Mouse (Mus musculus) kidney, embryonic 14.5 days (tissue): ENCODE data around the gene Sectm1b. TPM values are rescaled to one million over a fixed set of nuclear protein-coding genes. Genes with fewer than 3 reads are reported as not detected.

Source experiments
- ATAC-seq: fragments of 200-750 bp; cut with Nextera tagmentation; 2 replicates; pipeline ENCODE4 v1.8.0; 2017; ENCODE audit warnings: moderate number of reproducible peaks, mild to moderate bottlenecking, moderate TSS enrichment, moderate library complexity; ENCODE audit not compliant: low FRiP score, low TSS enrichment
- H3K27ac ChIP-seq: fragments of 300-500 bp; sonication (generic); 2 replicates; pipeline ENCODE4 v1.5.1; 2014; ENCODE audit warnings: low read depth, mild to moderate bottlenecking, low read length, moderate library complexity, mixed read lengths
- H3K27me3 ChIP-seq: fragments of 300-500 bp; sonication (generic); 2 replicates; pipeline ENCODE4 v1.6.1; 2014; ENCODE audit warnings: mild to moderate bottlenecking, low read length; ENCODE audit not compliant: control insufficient read depth, insufficient read depth
- H3K36me3 ChIP-seq: fragments of 300-500 bp; sonication (generic); 2 replicates; pipeline ENCODE4 v1.6.1; 2014; ENCODE audit warnings: low read length, mixed read lengths; ENCODE audit not compliant: control insufficient read depth, insufficient read depth
- H3K4me1 ChIP-seq: fragments of 300-500 bp; sonication (generic); 2 replicates; pipeline ENCODE4 v1.6.1; 2014; ENCODE audit warnings: low read length, mixed read lengths; ENCODE audit not compliant: control insufficient read depth, insufficient read depth
- H3K4me2 ChIP-seq: fragments of 300-500 bp; sonication (generic); replicated peaks from 2 replicates; pipeline ENCODE4 v1.6.1; 2014; ENCODE audit warnings: low read depth, mild to moderate bottlenecking, low read length
- H3K4me3 ChIP-seq: fragments of 300-500 bp; sonication (generic); 2 replicates; pipeline ENCODE4 v1.5.1; 2014; ENCODE audit warnings: mild to moderate bottlenecking, low read length
- H3K9ac ChIP-seq: fragments of 300-500 bp; sonication (generic); 2 replicates; pipeline ENCODE4 v1.6.1; 2014; ENCODE audit warnings: low read depth, mild to moderate bottlenecking, low read length, moderate library complexity
- H3K9me3 ChIP-seq: fragments of 300-500 bp; sonication (generic); 2 replicates; pipeline ENCODE4 v1.6.1; 2016; ENCODE audit warnings: low read length; ENCODE audit not compliant: control insufficient read depth
- WGBS: fragments of 180-500 bp; shearing (Covaris S2); extraction: QIAGEN DNeasy Blood & Tissue Kit; methylation state at CpG from one replicate; pipeline ENCODE4 v1.1.7; 2014; 5-methylcytosine and 5-hydroxymethylcytosine counted together
- polyA plus RNA-seq: library from polyadenylated mRNA; unstranded; fragments of >200 nt; fragmentation: Nextera tagmentation; extraction: Ambion mirVana; gene quantifications from 2 replicates; pipeline ENCODE4 v1.2.1, GENCODE M21; 2014

The Sectm1b gene
- polyA plus RNA-seq, 1 experiment from 2014 or later = not detected

DNA sequence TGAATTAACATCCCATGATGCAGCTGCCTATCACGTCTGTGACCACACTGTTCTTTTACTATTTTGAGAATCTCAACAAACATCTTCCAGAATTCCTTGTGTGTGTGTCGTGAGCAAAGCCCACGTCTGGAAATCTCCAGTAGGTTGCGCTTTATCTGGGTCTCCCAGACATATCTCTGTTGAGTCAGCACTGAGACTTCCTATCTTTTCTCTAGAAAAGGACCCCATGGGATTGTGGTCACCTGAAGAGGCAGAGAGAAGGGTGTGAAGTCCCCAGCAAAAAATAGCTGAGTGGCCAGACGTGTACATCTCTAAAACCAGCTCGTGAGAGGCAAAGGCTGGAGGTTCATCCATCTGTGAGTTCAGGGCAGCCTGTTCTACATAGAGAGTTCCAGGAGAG, 39.2 kb downstream of the Sectm1b start:
- H3K4me2 ChIP-seq = no peak overlapping the region
- H3K27me3 ChIP-seq = no peaks in the 10 kb centered on the region
- no peaks in the 10 kb centered on the region for H3K36me3 ChIP-seq
- no peak overlapping the region for H3K4me3 ChIP-seq
- no peaks in the 10 kb centered on the region for H3K4me1 ChIP-seq
- no peak overlapping the region for H3K9ac ChIP-seq
- H3K9me3 ChIP-seq = no peaks in the 10 kb centered on the region
- WGBS = 77% methylated on average over 6 of the region's 6 CpGs
- no peak overlapping the region for H3K27ac ChIP-seq
- ATAC-seq = no peak

DNA sequence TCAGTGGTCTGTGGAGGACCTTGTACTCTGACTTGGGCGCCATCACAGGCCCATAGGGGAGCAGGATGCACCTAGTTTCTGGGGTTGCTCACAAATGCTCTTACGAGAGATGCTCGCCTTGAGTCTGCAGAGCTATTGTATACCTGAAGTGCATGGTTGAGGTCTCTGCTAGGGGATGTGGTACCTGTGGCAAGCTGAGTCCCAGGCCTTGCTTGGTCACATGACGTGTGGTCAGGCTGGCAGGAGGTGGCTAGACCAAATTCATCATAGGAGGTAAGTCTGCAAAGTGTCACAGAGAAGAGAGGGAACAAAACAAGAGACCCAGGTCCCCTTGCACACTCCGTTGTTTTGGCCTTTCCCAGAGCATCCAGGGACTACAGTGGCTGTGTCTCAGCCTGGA, 43.9 kb downstream of the Sectm1b start:
- 80% methylated on average over 5 of the region's 5 CpGs for WGBS

DNA sequence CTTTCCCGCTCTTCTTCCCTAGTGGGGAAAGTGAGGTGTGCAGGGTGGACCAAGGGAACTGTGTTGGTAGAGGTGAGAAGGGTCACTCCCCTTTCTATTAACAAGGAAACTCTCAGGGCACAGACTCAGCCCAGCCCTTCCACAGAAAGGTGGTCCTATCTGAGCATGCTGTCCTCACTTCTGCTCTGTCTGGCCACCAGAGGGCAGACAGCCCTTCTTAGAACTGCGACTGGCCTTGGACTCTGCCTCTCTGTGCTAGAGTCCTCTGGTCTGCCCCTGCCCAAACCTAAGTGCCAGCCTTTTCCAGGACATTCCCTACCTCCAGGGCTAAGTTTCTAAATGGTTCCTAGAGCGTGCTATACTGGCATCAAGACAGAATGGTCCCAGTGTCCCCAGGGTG, 45.7 kb downstream of the Sectm1b start:
- ATAC-seq = peak; percentile 83
- Histone ChIP-seq H3K27ac (no peak overlapping the region), H3K4me2 (no peak overlapping the region), H3K4me3 (no peak overlapping the region), H3K4me1 (no peaks in the 10 kb centered on the region), H3K27me3 (no peaks in the 10 kb centered on the region), H3K9ac (no peak overlapping the region), H3K9me3 (no peaks in the 10 kb centered on the region), H3K36me3 (no peaks in the 10 kb centered on the region)
- WGBS = 31% methylated on average over 3 of the region's 3 CpGs

More for the DNA sequence above, 43.9 kb downstream of the Sectm1b start:
- Histone ChIP-seq H3K9ac (no peak overlapping the region), H3K36me3 (no peaks in the 10 kb centered on the region), H3K4me1 (no peaks in the 10 kb centered on the region), H3K27ac (no peak overlapping the region), H3K4me3 (no peak overlapping the region), H3K9me3 (no peaks in the 10 kb centered on the region), H3K27me3 (no peaks in the 10 kb centered on the region), H3K4me2 (no peak overlapping the region)
- ATAC-seq = no peak

DNA sequence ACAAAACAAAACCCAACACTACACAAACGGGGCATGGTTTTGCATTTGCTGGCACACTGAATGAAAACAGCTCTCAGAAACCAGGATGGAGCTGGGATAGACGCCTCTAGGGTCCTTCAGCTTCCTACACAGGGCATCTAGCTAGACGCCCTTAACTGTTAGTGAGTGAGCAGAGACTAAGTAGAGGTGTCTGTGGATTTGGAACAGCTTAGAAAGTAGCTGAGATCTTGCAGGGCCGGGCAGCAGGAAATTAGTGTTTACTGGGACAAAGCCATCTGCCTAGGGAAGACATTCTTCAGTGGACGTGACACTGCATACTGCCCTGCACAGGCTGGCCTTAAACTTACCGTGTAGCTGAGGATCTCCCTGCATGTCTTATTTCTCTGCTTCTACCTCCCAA, 47.9 kb downstream of the Sectm1b start:
- WGBS = 59% methylated on average over 6 of the region's 6 CpGs
- H3K9me3 ChIP-seq = no peaks in the 10 kb centered on the region

DNA sequence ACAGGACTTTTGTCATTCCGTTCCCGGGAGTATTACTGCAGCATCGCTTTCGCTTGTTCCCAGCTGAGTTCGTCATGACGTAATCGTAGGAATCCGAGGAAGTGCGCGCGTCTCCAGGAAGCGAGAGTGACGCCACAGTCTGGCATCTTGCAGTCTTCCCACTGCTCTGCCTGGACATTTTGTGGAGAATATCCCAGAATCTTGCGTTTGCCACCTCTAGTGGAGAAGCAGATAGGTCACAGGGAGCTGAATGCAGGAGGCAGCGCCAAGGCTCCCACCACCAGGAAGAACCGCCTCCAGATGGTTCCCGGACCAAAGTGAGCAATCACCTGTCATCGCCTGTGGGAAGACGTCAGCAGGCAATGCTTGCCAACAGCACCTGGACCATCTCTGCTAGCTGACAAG, 48.5 kb downstream of the Sectm1b start:
- 57% methylated on average over 19 of the region's 19 CpGs for WGBS
- no peak for ATAC-seq
- H3K27me3 ChIP-seq = no peaks in the 10 kb centered on the region
- no peaks in the 10 kb centered on the region for H3K9me3 ChIP-seq
- no peak overlapping the region for H3K27ac ChIP-seq
- no peak overlapping the region for H3K9ac ChIP-seq
- H3K4me3 ChIP-seq = no peak overlapping the region
- no peaks in the 10 kb centered on the region for H3K36me3 ChIP-seq
- peak overlapping the region; percentile 15; the same call in 1 of the 2 replicates for H3K4me2 ChIP-seq
- no peaks in the 10 kb centered on the region for H3K4me1 ChIP-seq

More for the DNA sequence above, 47.9 kb downstream of the Sectm1b start:
- Histone ChIP-seq H3K4me2 (no peak overlapping the region), H3K27ac (no peak overlapping the region), H3K9ac (no peak overlapping the region), H3K4me1 (no peaks in the 10 kb centered on the region), H3K36me3 (no peaks in the 10 kb centered on the region), H3K4me3 (no peak overlapping the region), H3K27me3 (no peaks in the 10 kb centered on the region)
- no peak for ATAC-seq

DNA sequence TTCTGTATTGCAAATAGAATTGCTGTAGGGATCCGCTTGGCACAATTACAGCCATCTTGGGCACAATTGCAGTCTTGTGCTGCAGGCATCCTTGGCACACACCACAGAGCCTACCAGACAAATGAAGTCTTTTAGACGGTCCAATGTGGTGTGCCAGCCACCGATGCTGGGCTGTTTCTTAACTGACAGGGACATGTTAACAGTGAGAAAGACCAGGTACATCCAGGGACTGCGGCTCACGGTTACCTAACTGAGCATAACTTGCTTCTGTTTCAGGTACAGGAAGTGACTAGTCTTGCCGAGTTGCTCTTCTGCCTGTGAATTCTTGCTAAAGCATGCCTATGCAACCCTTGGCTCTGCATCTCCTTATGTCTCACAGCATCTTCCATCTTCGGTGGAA, 49.7 kb downstream of the Sectm1b start:
- H3K27me3 ChIP-seq = no peaks in the 10 kb centered on the region
- no peak overlapping the region for H3K9ac ChIP-seq
- H3K4me1 ChIP-seq = no peaks in the 10 kb centered on the region
- 87% methylated on average over 7 of the region's 7 CpGs for WGBS
- H3K9me3 ChIP-seq = no peaks in the 10 kb centered on the region
- no peak overlapping the region for H3K4me3 ChIP-seq
- no peak overlapping the region for H3K4me2 ChIP-seq
- no peak for ATAC-seq
- no peaks in the 10 kb centered on the region for H3K36me3 ChIP-seq
- H3K27ac ChIP-seq = no peak overlapping the region

DNA sequence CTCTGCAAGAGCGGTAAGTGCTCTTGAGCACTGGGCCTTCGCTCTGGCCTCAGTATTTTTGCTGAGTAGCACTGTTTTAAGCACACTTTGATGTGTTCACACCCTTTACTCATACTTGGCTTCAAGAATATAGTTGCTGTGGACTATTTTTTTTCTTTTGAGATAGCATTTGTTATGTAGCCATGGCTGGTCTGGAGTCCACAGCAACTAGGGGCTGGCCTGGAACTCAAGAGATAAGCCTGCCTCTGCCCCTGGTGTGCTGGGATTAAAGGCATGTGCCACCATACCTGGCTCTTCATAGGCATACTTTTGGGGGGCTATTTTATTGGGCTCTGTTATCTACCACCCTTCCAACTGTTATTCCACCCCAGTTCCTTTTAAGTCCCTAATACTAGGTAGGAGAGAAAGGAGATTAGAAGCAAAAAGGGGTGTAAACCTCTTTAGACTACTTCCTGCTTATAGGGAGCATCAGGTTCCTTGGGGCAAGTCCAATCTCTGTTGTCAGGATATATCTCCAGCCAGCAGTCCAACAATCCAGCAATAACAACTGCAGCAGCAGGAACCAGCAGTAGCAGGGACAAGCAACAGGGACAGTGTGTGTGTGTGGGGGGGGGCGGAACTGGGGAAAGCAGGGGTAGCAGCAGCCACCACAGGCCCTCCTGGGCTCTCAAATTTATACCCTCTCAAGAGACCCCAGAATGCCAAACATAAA, 53.2 kb downstream of the Sectm1b start:
- Histone ChIP-seq H3K4me1 (no peaks in the 10 kb centered on the region), H3K9me3 (no peaks in the 10 kb centered on the region), H3K4me3 (no peak overlapping the region), H3K4me2 (no peak overlapping the region), H3K9ac (no peak overlapping the region), H3K36me3 (no peaks in the 10 kb centered on the region), H3K27me3 (no peaks in the 10 kb centered on the region; the same call in 1 of the 2 replicates), H3K27ac (no peak overlapping the region)
- WGBS = 93% methylated on average over 3 of the region's 3 CpGs
- no peak for ATAC-seq

DNA sequence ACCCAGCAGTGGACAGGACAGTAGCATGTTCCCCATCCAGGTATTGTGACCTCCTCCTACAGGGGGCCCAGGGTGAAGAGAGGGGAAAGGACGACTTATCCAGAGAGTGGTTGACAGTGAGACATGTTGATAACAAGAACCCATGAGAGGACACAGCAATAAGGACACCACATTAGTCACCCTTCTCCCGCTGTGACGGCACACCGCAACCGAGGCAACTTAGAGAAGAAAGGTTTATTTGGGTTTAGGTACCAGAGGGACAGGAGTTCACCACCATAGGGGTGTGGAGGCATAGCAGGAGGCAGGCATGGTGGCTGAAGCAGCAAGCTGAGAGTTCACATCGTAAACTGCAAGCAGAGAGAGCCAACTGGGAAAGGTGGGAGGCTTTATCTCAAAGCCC, 57.2 kb downstream of the Sectm1b start:
- no peak overlapping the region for H3K9ac ChIP-seq
- 63% methylated on average over 6 of the region's 6 CpGs for WGBS
- no peaks in the 10 kb centered on the region; the same call in 1 of the 2 replicates for H3K27me3 ChIP-seq
- no peak overlapping the region for H3K27ac ChIP-seq
- no peaks in the 10 kb centered on the region for H3K9me3 ChIP-seq
- H3K36me3 ChIP-seq = no peaks in the 10 kb centered on the region
- no peak overlapping the region for H3K4me2 ChIP-seq
- ATAC-seq = no peak
- no peak overlapping the region for H3K4me3 ChIP-seq
- H3K4me1 ChIP-seq = no peaks in the 10 kb centered on the region

DNA sequence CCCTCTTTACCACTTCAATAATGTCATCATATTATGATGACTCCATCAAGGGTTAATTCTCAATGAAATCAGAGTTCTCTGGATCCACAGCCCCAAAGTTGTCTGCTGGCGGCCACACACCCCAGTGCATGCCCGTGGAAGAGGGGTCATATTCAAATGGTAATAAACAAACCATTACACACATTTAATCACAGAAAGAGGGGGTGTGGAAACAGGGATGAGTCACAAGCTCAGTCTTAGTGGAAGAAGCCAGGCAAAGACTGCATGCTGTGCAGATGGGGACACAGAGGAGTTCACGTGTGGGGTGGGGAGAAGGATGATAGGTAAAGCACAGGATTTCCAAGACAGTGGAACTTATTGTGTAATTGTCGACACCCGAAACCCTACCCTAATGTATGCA, 59.1 kb downstream of the Sectm1b start:
- H3K9ac ChIP-seq = no peak overlapping the region
- no peaks in the 10 kb centered on the region for H3K4me1 ChIP-seq
- H3K9me3 ChIP-seq = no peaks in the 10 kb centered on the region
- no peaks in the 10 kb centered on the region; the same call in 1 of the 2 replicates for H3K27me3 ChIP-seq
- H3K4me2 ChIP-seq = no peak overlapping the region
- H3K36me3 ChIP-seq = no peaks in the 10 kb centered on the region
- 70% methylated on average over 5 of the region's 5 CpGs for WGBS
- ATAC-seq = no peak
- H3K4me3 ChIP-seq = no peak overlapping the region
- H3K27ac ChIP-seq = no peak overlapping the region
